Mouse (Mus musculus) spleen, embryonic (tissue): ENCODE data around the gene Mindy4b-ps.
"Not testable (repeated sequence)": the region's sequence is repeated elsewhere in the genome, so short reads cannot be mapped to it uniquely, and the experiment has no call there.

Experiments used
- CTCF ChIA-PET: fragments of 350-600 bp; sonication (Branson Sonifier 250); formaldehyde crosslinking; loops from one replicate; lab custom pipeline; 2022; lab: Charles Lee

Mindy4b-ps gene

DNA sequence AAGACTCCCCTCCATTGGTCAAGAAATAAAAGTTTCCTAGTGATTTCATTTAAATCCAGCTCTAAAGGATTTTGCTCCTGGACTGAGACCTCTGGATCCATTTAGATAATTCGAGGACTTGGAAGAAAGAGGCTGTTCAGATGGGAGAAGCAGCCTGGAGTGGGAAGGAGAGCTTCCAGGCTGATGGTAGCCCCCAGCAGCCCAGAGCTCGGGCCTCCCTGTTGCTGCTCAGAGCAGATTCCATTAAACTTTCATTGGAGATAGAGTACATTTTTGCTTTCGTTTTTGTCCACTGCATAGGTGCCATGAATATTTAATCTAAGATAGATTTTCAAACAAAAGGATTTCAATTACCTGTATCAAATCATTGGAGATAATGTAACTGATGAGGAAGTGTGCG, at the start of gene Mindy4b-ps:
Mindy4b-ps (minus strand) TSS at position 101 of the 400 bp plus-strand sequence.
- CTCF ChIA-PET, result no interaction called here

- CTCF ChIA-PET, result not testable (repeated sequence)
Measured at GRCm38 (mm10) chr3:58871882-58872281, 49.8 kb upstream of the Mindy4b-ps start.

DNA sequence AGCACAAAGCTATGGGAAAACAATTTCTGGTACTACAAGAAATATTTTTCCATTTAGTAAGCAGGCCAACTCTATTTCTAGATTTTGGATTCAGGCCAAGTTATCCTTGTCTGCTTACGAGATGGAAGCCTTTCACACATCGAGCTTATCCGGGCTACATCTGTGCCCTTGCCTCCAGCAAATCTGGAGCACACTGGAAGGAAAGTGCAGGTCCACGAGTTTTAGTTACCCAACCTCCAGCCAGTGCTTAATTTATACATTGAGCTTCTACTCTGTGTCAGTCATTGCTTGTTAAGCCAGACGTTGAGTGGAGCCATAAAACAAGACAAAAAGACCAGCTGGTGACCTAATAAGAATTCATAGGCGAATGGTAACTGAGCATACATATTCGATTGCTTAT, 43.6 kb upstream of the Mindy4b-ps start:
- CTCF ChIA-PET, result no interaction called here

GRCm38 (mm10) chr3:58862976-58863375, 40.9 kb upstream of the Mindy4b-ps start:
- CTCF ChIA-PET, result no interaction called here

- CTCF ChIA-PET, result no interaction called here
Measured at GRCm38 (mm10) chr3:58843415-58843814, 21.3 kb upstream of the Mindy4b-ps start.

GRCm38 (mm10) chr3:58833442-58834160, 11.5 kb upstream of the Mindy4b-ps start:
- CTCF ChIA-PET, result no interaction called here

- CTCF ChIA-PET, result no interaction called here
Measured at GRCm38 (mm10) chr3:58832888-58833287, 10.8 kb upstream of the Mindy4b-ps start.

- CTCF ChIA-PET, result no interaction called here
Measured at GRCm38 (mm10) chr3:58831586-58831985, 9.5 kb upstream of the Mindy4b-ps start.

DNA sequence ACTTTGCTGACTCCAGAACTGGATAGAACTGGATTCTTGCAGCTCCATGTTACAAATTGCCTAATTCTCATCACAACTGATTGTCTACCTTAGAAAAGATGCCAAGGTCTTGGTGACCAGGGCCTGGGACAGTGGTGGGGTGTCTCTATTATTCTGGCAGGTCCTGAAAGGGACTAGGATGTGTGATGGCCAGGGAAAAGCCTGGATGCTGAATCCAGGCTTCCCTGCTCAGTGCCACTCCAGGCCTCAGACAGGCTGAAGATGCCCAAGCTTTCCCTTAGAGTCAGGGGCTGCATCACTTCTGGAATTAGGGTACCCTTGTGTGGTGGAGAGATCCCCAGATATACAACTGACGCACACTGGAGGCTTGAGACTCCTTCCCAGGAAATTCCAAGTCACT, 7.8 kb upstream of the Mindy4b-ps start:
- CTCF ChIA-PET, result interaction anchor here (0.5 kb wide), 1 partner anchor 450 kb away, joined by 15 read pairs; no protein-coding TSS in a partner anchor

DNA sequence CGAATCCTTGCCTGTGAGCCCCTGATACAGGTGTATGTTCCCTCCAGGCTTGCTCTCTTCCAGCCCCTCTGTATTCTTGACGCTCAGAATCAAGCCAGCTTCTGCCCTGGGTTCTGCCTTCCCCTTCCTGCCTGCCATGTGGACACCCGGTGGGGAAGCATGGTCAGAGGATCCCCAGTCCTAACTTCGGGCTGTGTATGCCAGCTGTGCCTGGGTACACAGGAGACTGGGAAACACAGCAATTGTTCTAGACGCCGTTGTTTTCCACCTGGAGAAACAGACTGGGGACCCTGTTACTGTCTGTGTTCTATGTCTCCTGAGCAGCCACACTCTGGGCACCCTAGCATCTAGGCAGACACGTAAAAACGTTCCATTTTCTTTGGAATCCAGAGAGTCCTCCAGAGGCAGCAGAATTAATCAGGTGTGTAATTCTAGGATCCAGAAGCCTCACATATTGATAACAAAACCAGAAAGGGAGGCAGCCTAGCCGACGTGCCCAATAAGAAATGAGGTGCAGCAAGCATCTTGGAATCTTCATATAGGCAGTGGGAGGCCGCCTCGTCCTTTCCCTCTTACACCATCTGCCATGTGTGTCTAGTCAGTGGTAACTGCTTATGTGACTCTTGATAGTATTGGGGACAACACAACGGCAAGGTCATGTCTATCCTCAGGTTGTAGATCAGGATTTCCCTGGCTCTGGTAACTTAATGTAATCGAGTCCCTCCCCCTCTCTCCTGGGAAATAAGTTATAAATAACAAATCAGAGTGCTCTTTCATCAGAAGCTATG, 6.4 kb upstream of the Mindy4b-ps start:
- CTCF ChIA-PET, result no interaction called here

DNA sequence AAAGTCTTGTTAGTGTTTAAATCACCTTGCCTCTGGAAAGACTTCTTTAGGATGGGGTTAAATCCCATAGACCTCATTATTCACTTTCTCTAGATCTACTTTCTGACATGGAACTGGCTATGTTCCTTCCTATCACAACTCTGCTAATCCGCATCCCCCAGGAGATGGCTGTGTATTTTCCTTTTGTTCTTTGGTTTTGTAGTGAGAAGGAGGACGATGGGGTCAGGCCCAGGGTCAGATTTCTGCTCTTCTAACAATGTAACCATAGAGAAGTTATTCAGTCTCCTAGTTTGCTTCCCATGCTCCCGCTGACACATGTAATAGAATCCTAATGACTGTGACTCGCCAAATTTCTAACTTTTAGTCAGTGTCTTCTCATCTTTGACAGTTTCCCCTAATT, 4.2 kb upstream of the Mindy4b-ps start:
- CTCF ChIA-PET, result no interaction called here

- CTCF ChIA-PET, result no interaction called here
Measured at GRCm38 (mm10) chr3:58817337-58817736, 4.8 kb downstream of the Mindy4b-ps start.

GRCm38 (mm10) chr3:58814191-58814590, 7.9 kb downstream of the Mindy4b-ps start:
- CTCF ChIA-PET, result no interaction called here

DNA sequence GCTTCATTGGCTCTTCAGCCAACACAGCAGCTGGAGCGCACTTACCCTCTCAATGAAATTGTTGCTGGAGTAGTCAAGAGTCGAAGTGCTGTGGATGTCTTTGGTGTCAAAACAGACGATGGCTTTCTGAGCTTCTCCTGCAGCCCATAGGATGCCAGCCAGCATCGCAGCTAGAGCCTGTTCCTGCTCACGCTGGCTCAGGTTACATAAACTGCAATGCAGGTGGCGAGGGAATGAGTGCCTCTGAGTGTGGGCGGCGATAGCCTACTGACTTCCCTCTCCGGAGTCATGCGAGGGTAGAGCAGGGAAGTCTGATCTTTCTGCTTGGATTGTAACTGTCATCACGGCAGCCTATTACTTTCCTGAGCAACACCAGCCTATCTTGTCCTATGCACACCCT, 11.8 kb downstream of the Mindy4b-ps start:
- CTCF ChIA-PET, result no interaction called here

DNA sequence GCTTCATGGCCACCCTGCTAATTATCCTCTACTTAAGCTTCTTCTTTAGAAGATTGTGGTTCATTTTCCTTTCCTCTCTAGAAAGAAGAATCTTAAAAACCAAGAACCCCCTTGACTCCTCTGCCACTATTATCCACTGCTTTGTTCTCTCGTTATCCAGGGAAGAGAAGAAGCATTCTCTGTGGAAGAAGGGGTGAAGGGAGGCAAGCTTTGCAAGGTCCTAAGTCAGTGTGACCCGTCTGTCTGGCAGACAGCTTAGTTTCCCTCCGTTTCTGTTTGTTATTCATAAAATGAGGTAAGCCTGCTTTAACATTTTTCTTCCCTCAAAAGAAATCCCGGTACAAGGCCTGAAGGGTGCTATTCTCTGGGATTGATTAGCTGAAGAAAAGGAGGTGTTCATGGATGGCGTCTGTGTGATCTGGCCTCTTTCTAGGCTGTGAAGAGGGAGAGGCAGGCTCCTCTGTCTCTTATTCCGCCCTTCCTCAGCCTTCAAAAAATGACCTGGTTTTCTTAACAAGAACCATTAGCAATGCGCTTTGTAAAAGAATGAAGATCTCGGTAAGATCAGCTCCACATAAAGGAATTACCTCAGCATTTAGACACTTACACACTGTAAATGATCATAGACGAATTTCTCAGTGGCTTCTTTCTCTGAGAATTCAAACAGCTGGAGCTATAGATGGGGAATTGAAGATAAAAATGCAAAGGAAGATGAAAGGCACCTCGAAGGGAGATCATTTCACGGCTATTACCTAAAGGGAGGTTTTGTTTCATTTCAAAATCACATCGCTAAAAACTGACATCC, 12.8 kb downstream of the Mindy4b-ps start:
- CTCF ChIA-PET, result no interaction called here

- CTCF ChIA-PET, result no interaction called here
Measured at GRCm38 (mm10) chr3:58808636-58809035, 13.5 kb downstream of the Mindy4b-ps start.

GRCm38 (mm10) chr3:58804745-58805144, 17.4 kb downstream of the Mindy4b-ps start:
- CTCF ChIA-PET, result no interaction called here

DNA sequence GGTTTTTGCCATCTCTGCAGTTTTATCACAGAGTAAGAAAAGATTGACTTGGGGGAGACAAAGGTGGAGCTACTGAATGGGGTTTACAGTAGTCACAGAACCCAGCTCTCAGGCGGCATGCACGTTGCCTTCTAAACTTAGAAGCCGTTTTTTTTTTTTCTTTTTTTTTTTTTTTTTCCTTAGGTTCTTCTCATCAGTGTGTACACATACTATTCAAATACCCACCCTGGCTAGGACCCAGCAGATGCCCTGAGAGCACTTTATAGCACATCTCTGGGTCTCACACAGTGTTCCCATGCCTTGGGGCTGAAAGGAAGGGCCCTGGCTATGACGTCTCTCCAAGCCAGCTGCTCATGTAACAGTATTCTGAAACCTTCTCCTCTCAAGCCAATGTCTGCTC, 23.4 kb downstream of the Mindy4b-ps start:
- CTCF ChIA-PET, result interaction anchor here (0.7 kb wide), 1 partner anchor 418 kb away, joined by 4 read pairs; no protein-coding TSS in a partner anchor

- CTCF ChIA-PET, result interaction anchor here (0.7 kb wide), 1 partner anchor 418 kb away, joined by 4 read pairs; no protein-coding TSS in a partner anchor
Measured at GRCm38 (mm10) chr3:58798245-58798644, 23.9 kb downstream of the Mindy4b-ps start.

DNA sequence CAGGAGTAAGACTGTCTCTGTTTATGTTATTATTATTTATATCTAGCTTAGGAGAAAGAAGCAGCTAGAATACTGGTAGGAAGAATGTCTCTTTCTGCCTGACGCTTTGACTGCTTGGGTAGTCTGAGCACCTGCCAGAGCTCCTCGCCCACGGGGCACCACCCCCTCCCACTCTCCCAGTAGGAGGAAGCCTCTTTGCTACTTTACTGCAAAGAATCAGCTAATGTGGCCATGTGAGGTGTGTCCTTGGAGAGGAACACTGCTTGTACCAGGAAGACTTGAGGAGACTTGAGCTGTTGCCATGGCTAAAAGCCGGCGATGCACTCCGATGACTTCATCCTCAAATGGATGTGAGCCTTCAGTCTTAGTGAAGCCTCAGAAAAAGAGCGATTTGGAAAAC, 32.6 kb downstream of the Mindy4b-ps start:
- CTCF ChIA-PET, result no interaction called here

GRCm38 (mm10) chr3:58789033-58789432, 33.1 kb downstream of the Mindy4b-ps start:
- CTCF ChIA-PET, result no interaction called here

DNA sequence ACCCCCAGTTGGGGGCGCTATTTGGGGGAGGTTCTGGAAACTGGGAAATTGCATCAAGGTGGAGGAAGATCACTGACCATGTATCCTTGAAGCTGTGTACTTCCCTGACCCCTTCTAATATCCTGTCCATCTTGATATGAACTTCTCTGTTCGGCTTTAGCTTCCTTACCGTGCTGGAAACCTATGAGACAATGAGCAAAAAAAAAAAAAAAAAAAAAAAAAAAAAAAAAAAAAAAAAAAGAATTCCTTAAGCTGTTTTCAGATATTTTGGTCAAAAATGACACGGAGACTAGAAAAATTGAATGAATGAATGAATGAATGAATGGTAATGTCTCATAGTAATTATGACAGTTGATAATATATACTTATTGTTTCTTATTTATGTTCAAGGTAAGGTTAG, 35.6 kb downstream of the Mindy4b-ps start:
- CTCF ChIA-PET, result interaction anchor here (0.6 kb wide), 1 partner anchor 208 kb away, joined by 5 read pairs; no protein-coding TSS in a partner anchor
